Mouse (Mus musculus) ovary, postnatal 10 days (tissue): ENCODE results near the gene Gm20850.
"Not testable (repeated sequence)": the region's sequence is repeated elsewhere in the genome, so short reads cannot be mapped to it uniquely, and the experiment has no call there.

Experiments used
- DNase-seq: peaks from one replicate; pipeline ENCODE4 v3.0.0; 2022; ENCODE audit warnings: low spot score

The Gm20850 gene

GRCm38 (mm10) chrY:75715022-75715421, at the start of gene Gm20850:
TSS of gene Gm20850 (plus strand) at chrY:75715322.
- not testable (repeated sequence) for DNase-seq
